Mouse (Mus musculus): ENCODE measurements around the gene Snx29.

The Snx29 gene

GRCm38 (mm10) chr16:11778191-11778590, 455.5 kb downstream of the Snx29 start:
- DNase-seq (ENCODE audit: low read depth, low spot score), result peak; percentile 74

GRCm38 (mm10) chr16:11778715-11779460, 456.2 kb downstream of the Snx29 start:
- no peak for DNase-seq (ENCODE audit: low read depth, low spot score)

- DNase-seq (ENCODE audit: low read depth, low spot score), result peak; percentile 15
Measured at GRCm38 (mm10) chr16:11782082-11782481, 459.4 kb downstream of the Snx29 start.

GRCm38 (mm10) chr16:11783337-11783736, 460.6 kb downstream of the Snx29 start:
- peak; percentile 12 for DNase-seq (ENCODE audit: low read depth, low spot score)

GRCm38 (mm10) chr16:11784354-11784753, 461.6 kb downstream of the Snx29 start:
- DNase-seq (ENCODE audit: low read depth, low spot score), result no peak

GRCm38 (mm10) chr16:11785806-11786205, 463.1 kb downstream of the Snx29 start:
- DNase-seq (ENCODE audit: low read depth, low spot score), result no peak

GRCm38 (mm10) chr16:11790476-11790875, 467.8 kb downstream of the Snx29 start:
- no peak for DNase-seq (ENCODE audit: low read depth, low spot score)

- no peak for DNase-seq (ENCODE audit: low read depth, low spot score)
Measured at GRCm38 (mm10) chr16:11793391-11793790, 470.7 kb downstream of the Snx29 start.

- no peak for DNase-seq (ENCODE audit: low read depth, low spot score)
Measured at GRCm38 (mm10) chr16:11794628-11795027, 471.9 kb downstream of the Snx29 start.

- no peak for DNase-seq (ENCODE audit: low read depth, low spot score)
Measured at GRCm38 (mm10) chr16:11795758-11796460, 473.2 kb downstream of the Snx29 start.

GRCm38 (mm10) chr16:11801960-11802539, 479.3 kb downstream of the Snx29 start:
- DNase-seq (ENCODE audit: low read depth, low spot score), result peak; percentile 64
